Mouse (Mus musculus) c-Kit-positive CD71-positive TER-119-negative erythroid progenitor cells, embryonic 14.5 days (primary cell): Measurements from ENCODE around the gene Exoc7.

Experiments used
- DNase-seq: peaks from one replicate; pipeline ENCODE4 v3.0.0-alpha.2; 2013; ENCODE audit warnings: low read depth

The Exoc7 gene

DNA sequence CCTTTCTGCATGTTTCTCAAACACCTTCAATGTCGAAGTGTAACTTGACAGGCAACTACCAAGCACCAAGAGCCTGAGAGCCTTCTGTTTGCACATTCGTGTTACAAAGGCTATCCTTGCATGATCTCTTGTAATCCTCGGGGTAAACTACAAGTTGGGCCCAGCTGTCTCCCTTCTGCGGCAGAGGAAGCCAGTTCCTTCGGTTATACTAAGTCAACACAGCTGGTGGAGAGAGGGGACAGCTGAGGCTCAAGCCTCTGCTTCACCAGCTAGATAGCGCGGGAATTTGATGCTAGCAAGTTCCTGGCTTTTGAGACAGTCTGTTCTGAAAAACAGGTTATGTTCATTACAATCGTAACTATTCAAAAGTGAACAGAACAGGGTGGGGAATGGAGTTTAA lies 5.3 kb upstream of the Exoc7 start:
- DNase-seq = no peak

DNA sequence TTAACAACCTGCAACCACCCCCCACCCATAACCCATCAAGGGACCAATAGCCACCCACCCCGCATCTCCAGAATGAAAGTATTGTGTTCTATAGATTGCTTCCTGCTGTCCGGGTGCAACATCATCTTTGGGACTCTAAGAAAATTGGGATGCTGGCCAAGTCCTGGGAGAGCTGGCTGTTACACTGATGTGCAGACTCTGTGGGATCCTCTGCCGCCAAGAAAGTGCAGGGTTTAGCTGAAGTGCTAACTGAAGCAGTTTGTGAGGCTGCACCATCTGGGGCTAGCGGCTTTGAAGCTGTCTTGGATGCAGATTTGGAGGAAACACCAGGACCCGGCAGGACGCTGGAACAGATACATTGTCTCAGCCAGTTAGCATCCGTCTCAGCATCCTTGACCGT lies 4.1 kb upstream of the Exoc7 start:
- DNase-seq = no peak

- DNase-seq = no peak
Measured at GRCm38 (mm10) chr11:116309601-116310000, 2.6 kb upstream of the Exoc7 start.

GRCm38 (mm10) chr11:116307762-116308531 lies 914 bp upstream of the Exoc7 start:
- no peak for DNase-seq

GRCm38 (mm10) chr11:116306126-116306982 lies 679 bp downstream of the Exoc7 start:
- DNase-seq = peak; percentile 92

GRCm38 (mm10) chr11:116305423-116305822 lies 1.6 kb downstream of the Exoc7 start:
- DNase-seq = no peak

GRCm38 (mm10) chr11:116298621-116299020 lies 8.4 kb downstream of the Exoc7 start:
- no peak for DNase-seq

DNA sequence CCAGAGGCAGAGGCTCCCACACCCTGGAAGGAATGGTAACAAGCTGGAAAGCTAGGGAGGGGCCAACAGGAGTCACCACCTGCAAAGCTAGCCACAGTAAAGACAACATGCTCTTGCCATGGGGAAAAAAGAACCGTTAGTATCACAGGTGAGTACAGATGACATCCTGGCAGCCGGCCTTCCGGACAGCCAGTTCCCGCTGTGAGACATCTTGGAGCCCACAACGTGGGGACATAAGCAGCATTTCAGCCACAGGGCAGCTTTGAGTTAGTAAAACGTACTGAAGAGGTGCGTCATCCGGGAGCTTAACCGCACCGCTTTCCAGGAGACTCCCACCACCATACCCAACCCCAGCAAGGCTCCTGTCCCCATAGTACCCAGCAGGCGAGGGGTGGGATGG lies 8.8 kb downstream of the Exoc7 start:
- DNase-seq = no peak

- no peak for DNase-seq
Measured at GRCm38 (mm10) chr11:116297017-116297416, 10.0 kb downstream of the Exoc7 start.

DNA sequence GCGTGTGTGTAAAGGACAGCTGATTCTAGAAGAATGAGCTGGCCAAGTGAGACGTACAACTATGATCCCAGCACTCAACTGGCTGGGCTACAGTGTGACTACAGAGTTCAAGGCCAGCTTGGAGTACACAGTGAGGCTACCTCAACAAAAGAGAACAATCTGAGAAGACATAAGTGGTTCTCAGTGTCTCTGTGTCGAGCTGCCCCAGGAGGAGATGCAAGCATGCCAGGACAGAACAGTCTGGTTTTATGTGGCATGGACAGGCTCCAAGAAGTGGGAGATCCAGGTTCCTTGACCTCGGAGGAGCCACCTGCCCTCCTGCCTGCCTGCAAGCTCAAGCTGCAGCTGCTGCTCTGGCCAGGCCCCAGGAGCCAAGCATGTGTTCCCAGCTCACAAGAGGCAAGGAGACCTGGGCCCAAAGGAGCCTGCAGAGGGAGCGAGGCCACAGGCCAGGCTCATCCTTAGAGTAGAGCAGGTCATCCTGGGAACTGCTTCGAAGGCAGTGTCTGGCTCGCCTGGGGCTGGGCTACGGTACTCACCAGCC lies 10.8 kb downstream of the Exoc7 start:
- DNase-seq = no peak

GRCm38 (mm10) chr11:116294319-116294718 lies 12.7 kb downstream of the Exoc7 start:
- DNase-seq = peak; percentile 60

- DNase-seq = no peak
Measured at GRCm38 (mm10) chr11:116293538-116294137, 13.4 kb downstream of the Exoc7 start.

DNA sequence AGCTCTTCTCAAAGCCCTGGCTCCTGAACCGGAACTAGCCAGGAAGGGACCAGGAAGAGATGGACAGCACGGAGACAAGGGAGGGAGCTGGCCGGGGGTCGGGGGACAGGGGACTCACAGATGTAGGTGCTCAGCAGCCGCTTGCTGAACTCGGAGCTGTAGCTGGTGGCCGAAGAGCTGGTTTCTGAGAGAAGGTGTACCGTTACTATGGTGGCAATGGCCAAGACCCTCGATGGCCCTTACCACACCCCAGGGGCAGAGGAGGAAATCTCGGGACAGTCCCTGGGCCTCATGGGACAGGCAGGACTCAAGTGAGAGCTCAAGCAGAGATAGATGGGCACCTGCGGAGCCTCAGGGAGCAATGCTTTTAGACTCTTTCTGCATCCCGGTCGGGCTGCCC lies 14.6 kb downstream of the Exoc7 start:
- DNase-seq = no peak

DNA sequence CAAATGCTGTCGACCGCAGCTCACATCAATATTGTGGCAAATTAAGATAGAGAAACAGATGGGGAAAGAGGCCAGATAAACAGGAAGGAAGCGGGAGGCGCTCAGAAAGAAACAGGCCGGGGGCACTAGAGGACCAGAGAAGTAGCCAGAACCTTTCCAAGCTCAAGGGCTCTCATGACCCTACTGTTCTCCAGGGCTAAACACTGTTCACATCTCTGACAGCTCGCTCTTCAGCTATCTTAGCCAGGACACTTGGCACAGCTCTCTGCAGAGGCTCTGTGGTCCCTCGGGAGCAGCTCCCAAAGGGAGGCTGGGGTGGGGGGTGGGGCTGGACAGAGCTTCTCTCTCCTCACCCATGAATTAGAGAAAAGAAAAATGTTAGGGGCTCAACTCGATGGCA lies 16.5 kb downstream of the Exoc7 start:
- DNase-seq = no peak

- no peak for DNase-seq
Measured at GRCm38 (mm10) chr11:116287351-116287750, 19.7 kb downstream of the Exoc7 start.

- DNase-seq = no peak
Measured at GRCm38 (mm10) chr11:116285770-116286191, 21.3 kb downstream of the Exoc7 start.

DNA sequence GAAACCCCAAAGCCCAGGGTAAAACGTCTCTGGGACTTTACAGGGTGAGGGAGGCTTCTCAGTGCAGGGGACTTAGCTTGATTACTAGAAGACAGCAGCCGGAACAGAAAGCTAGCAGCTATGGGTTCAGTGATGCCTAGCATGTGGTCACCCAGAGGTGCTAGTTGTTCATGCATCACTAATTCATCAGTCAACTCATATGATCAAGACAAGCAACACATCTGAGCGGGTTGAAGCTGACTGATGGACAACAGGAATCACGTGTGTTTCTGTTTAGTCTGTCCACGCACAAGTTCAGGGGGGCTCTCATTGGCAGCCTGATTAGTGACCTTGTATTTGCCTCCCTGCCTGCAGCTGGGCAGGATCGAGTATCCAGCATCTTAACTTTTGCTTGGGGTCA lies 23.1 kb downstream of the Exoc7 start:
- DNase-seq = no peak

GRCm38 (mm10) chr11:116282912-116283521 lies 24.0 kb downstream of the Exoc7 start:
- DNase-seq = no peak

DNA sequence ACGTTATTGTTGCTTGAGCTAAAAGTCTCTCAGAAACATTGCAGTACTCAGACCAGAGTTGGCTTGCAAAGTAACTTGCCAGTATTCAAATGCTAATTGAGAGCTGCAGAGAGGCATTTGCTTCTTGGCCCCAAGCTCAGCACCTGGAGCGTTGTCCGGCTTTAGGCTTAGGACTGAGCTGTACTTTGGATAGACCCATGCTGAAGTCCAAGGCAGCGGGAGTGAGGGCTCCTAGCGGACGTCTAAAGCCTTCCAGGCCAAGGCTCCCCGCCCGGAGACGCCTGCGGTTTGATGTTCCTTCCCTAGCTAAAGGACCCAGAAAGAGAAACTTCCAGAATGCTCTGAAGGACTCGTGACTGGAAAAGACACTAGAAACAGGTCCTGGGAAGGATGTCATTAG lies 24.9 kb downstream of the Exoc7 start:
- DNase-seq = no peak

DNA sequence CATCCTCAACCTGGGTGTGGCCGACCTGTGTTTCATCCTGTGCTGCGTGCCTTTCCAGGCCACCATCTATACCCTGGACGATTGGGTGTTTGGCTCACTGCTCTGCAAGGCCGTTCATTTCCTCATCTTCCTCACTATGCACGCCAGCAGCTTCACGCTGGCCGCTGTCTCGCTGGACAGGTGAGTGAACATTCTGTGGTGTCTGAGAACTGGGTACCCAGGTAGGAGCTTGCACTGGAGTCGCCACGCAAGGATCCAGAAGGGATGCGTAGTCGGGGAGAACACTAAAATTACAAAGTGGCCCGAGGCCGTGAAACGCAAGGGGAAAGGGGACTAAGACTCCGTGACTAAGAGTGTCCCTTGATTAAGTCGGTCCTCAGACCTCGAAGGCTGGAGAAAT lies 25.4 kb downstream of the Exoc7 start:
- DNase-seq = no peak

DNA sequence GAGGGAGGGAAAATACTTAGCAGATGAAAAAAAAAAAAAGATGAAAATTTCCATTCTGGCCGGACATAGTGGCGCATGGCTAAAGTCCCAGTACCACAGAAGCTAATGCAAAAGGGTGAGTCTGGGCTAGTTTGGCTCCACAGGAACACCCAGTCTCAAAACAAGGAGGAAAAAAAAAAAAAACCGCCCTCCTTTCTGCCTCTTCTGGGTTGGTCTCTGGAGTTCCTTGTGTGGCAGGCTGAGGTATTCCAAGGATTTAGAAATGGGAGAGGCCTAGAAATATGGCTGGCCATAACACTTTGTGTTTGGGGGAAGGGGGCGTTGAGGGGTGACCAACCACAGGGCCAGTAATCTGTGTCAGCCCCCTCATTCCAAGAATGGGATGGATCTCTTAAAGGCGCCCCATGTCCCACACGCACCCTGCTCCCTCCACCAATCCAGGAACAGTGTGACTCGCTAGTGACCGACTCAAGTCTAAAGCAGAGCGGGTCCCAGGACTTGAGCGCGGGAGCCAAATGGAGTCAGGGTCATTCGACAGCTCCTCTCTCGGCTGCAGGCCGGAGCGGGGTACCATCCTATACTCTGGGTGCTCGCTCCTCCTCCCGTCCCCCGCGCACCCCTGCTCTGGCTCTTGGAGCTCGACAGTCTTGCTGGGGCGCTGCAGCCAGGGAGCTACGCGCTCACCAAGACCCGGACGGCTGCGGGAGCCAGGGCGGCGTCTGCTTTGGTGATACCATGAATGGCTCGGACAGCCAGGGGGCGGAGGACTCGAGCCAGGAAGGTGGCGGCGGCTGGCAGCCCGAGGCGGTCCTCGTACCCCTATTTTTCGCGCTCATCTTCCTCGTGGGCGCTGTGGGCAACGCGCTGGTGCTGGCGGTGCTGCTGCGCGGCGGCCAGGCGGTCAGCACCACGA lies 26.0 kb downstream of the Exoc7 start, which contains the start of gene Galr2:
TSS of gene Galr2 (plus strand) at position 189 of the 913 bp plus-strand sequence.
- no peak for DNase-seq
